Mouse (Mus musculus) bone marrow macrophage, adult 2 months (primary cell): ENCODE measurements at regions not wholly inside any gene's neighbourhood (a gene's known extent, or its start where the extent isn't known, plus 50 kb on each side); places are given as distances from the start of the nearest gene placed in this dataset.

Source experiments
- CTCF ChIP-seq: IDR thresholded peaks from 2 replicates; pipeline ENCODE4 v1.5.1; 2012; ENCODE audit warnings: low read depth, mild to moderate bottlenecking, low read length, moderate library complexity
- POLR2A ChIP-seq: IDR thresholded peaks from 2 replicates; pipeline ENCODE4 v1.6.1; 2012; ENCODE audit warnings: mild to moderate bottlenecking, low read depth, low read length, borderline replicate concordance

DNA sequence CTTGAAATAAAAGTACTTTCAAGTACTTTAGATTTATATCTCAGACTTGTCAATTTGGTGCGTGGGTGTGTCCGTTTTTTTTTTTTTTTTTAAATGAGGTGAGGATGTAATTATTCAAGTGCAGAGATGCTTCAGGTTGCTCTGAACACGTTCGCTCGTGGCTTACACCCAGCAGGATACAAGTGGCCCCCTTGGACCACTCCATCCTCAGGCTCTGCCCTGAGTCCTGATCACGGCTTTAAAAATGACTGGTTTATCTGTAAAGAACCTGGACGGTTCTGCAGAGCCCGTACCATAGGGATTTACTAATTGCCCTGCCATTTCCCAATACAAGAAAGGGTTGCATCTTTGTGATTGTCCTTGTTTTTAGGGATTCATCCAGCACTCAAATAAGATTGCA, 288.7 kb upstream of the Gm765 start:
- TF ChIP-seq CTCF, result no peak
- TF ChIP-seq POLR2A, result no peak
